Mouse (Mus musculus) cerebellum, adult 2 months (tissue): Measurements from ENCODE around the gene Rras2. TPM values are rescaled to one million over a fixed set of nuclear protein-coding genes. Genes with fewer than 3 reads are reported as not detected.

Source experiments
- DNase-seq, 2 experiments: peaks; one replicate each; pipeline ENCODE4 v3.0.0; 2021
- H3K27ac ChIP-seq: fragments of 200-500 bp; 2 replicates; pipeline ENCODE4 v1.5.1; 2012; ENCODE audit warnings: low read length, control low read depth, inconsistent platforms; ENCODE audit not compliant: insufficient read depth
- H3K27me3 ChIP-seq: fragments of 200-500 bp; 2 replicates; pipeline ENCODE4 v1.6.1; 2012; ENCODE audit warnings: inconsistent platforms, mild to moderate bottlenecking, low read length, moderate library complexity; ENCODE audit not compliant: control insufficient read depth, insufficient read depth
- H3K4me1 ChIP-seq: fragments of 200-500 bp; 2 replicates; pipeline ENCODE4 v1.6.1; 2011; ENCODE audit warnings: low read length; ENCODE audit not compliant: control insufficient read depth, insufficient read depth
- H3K4me3 ChIP-seq: fragments of 200-500 bp; replicated peaks from 2 replicates; pipeline ENCODE3; 2011; ENCODE audit warnings: mild to moderate bottlenecking, low read depth, low read length, control low read depth; ENCODE audit not compliant: insufficient read depth
- CTCF ChIP-seq: fragments of 200-500 bp; IDR thresholded peaks from 2 replicates; pipeline ENCODE4 v1.5.1; 2011; ENCODE audit warnings: low read depth, mild to moderate bottlenecking, control low read depth, low read length, moderate library complexity, borderline replicate concordance; ENCODE audit not compliant: insufficient read depth
- POLR2A ChIP-seq: fragments of 200-500 bp; IDR thresholded peaks from 2 replicates; pipeline ENCODE4 v1.6.1; 2011; ENCODE audit warnings: low read length, control low read depth, borderline replicate concordance; ENCODE audit not compliant: insufficient read depth
- WGBS: fragments of 180-500 bp; shearing (Covaris S2); methylation state at CpG from one replicate; pipeline ENCODE4 v1.1.7; 2018; 5-methylcytosine and 5-hydroxymethylcytosine counted together
- polyA plus RNA-seq: library from polyadenylated mRNA; depleted of rRNA; stranded (reverse); fragments of >200 nt; gene quantifications from 2 replicates; pipeline ENCODE4 v1.2.3, GENCODE M21; 2012

Rras2 gene
- polyA plus RNA-seq, 1 experiment, result 7.3 TPM

- H3K27me3 ChIP-seq, result no peaks in the 10 kb centered on the region
- no peak overlapping the region for H3K27ac ChIP-seq
- DNase-seq, result no peak
- no peak overlapping the region for H3K4me3 ChIP-seq
- peaks cover 7% of the 10 kb centered on the region for H3K4me1 ChIP-seq
- TF ChIP-seq POLR2A (no peak), CTCF (no peak)
- WGBS, result 72% methylated on average over 2 of the region's 2 CpGs
Measured at GRCm38 (mm10) chr7:114045814-114046213, 71.8 kb downstream of the Rras2 start.

GRCm38 (mm10) chr7:114043929-114044549 is 73.5 kb downstream of the Rras2 start:
- Histone ChIP-seq H3K27me3 (no peaks in the 10 kb centered on the region), H3K4me3 (no peak overlapping the region), H3K27ac (no peak overlapping the region), H3K4me1 (peaks cover 9% of the 10 kb centered on the region)
- no peak for TF ChIP-seq CTCF
- TF ChIP-seq POLR2A, result no peak
- DNase-seq, result no peak
- WGBS, result 76% methylated on average over 6 of the region's 6 CpGs

- H3K27me3 ChIP-seq, result no peaks in the 10 kb centered on the region
- no peak for DNase-seq
- H3K27ac ChIP-seq, result no peak overlapping the region
- H3K4me3 ChIP-seq, result no peak overlapping the region
- peaks cover 9% of the 10 kb centered on the region for H3K4me1 ChIP-seq
- 61% methylated on average over 26 of the region's 26 CpGs for WGBS
- no peak for TF ChIP-seq POLR2A
- no peak for TF ChIP-seq CTCF
Measured at GRCm38 (mm10) chr7:114042973-114043928, 74.3 kb downstream of the Rras2 start.

- no peaks in the 10 kb centered on the region for H3K27me3 ChIP-seq
- WGBS, result 81% methylated on average over 4 of the region's 4 CpGs
Measured at GRCm38 (mm10) chr7:114041349-114041748, 76.2 kb downstream of the Rras2 start.

GRCm38 (mm10) chr7:114037237-114037636 is 80.3 kb downstream of the Rras2 start:
- peaks cover 10% of the 10 kb centered on the region for H3K4me1 ChIP-seq
- no peak for TF ChIP-seq POLR2A
- no peak for TF ChIP-seq CTCF
- DNase-seq, result peak; percentile 54 to 67
- no peak overlapping the region for H3K4me3 ChIP-seq
- 49% methylated on average over 4 of the region's 4 CpGs for WGBS
- peak overlapping the region; percentile 45; the same call in 1 of the 2 replicates for H3K27ac ChIP-seq
- no peaks in the 10 kb centered on the region for H3K27me3 ChIP-seq

More at GRCm38 (mm10) chr7:114041349-114041748, 76.2 kb downstream of the Rras2 start:
- TF ChIP-seq CTCF (no peak), POLR2A (no peak)
- Histone ChIP-seq H3K4me3 (no peak overlapping the region), H3K4me1 (peaks cover 17% of the 10 kb centered on the region), H3K27ac (no peak overlapping the region)
- no peak for DNase-seq

- H3K27me3 ChIP-seq, result no peaks in the 10 kb centered on the region
- 12% methylated on average over 6 of the region's 6 CpGs for WGBS
- H3K27ac ChIP-seq, result peak overlapping the region; percentile 21; the same call in 1 of the 2 replicates
- peaks cover 29% of the 10 kb centered on the region for H3K4me1 ChIP-seq
- TF ChIP-seq POLR2A (no peak), CTCF (no peak)
- peak; percentile 84 to 94 for DNase-seq
- no peak overlapping the region for H3K4me3 ChIP-seq
Measured at GRCm38 (mm10) chr7:114029596-114029995, 88.0 kb downstream of the Rras2 start.

GRCm38 (mm10) chr7:114028828-114029227 is 88.8 kb downstream of the Rras2 start:
- H3K4me1 ChIP-seq, result peaks cover 29% of the 10 kb centered on the region
- peak overlapping the region; percentile 47; the same call in 1 of the 2 replicates for H3K27ac ChIP-seq
- H3K4me3 ChIP-seq, result no peak overlapping the region
- H3K27me3 ChIP-seq, result no peaks in the 10 kb centered on the region
- WGBS, result 72% methylated on average over 5 of the region's 5 CpGs
- TF ChIP-seq CTCF (no peak), POLR2A (no peak)
- DNase-seq, result no peak
